Mouse (Mus musculus): ENCODE measurements around the gene Iqschfp. TPM values are rescaled to one million over a fixed set of nuclear protein-coding genes. Genes with fewer than 3 reads are reported as not detected.

Gene Iqschfp
- total and polyA plus RNA-seq, 2 experiments, result not detected

DNA sequence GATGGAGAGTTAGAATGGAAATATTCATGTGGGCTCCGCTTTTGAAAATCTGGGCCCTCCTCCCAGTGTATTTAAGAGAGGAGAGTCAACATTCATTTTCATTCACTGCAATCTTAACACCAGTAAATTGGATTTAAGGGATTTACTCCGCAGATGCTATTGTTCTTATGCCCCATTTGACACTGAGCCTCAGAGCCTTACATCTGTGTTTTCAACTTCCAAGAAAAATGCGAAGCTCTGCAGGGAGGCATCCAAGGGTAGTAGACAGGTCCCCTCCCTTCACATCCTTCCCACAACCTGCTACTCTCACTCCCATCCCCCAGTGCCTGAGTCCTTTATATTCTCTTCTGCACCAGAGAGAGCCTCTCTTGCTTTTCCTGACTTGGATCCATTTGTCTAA lies 68.1 kb downstream of the Iqschfp start:
- no peak for DNase-seq (ENCODE audit: extremely low read depth, low read depth, low spot score)

DNA sequence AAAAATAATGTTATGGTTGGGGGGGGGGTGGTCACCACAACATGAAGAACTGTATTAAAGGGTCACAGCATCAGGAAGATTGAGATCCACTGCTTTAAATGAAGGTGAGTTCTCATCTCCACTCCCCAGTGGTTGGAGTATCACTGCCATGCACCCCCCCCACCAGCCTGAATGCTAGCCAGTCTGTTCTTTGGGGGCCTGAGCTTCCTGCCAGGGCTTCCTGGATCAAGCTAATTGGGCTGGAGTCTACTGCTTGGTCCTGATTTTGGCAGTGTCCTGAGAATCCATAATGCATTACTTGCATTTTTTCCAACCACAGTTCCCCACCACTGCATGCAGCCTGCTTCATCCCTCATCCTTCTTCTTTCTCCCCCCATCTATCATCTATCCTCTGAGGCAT lies 68.7 kb downstream of the Iqschfp start:
- DNase-seq (ENCODE audit: extremely low read depth, low read depth, low spot score), result no peak
- Histone ChIP-seq H3K27me3 (ENCODE audit: control insufficient read depth, insufficient read depth, low read length) (no peaks in the 10 kb centered on the region), H3K36me3 (ENCODE audit: control insufficient read depth, insufficient read depth, low read length) (no peaks in the 10 kb centered on the region), H3K4me1 (ENCODE audit: control insufficient read depth, insufficient read depth, low read length) (no peaks in the 10 kb centered on the region), H3K4me3 (ENCODE audit: insufficient read depth, low read depth, low read length) (no peak overlapping the region), H3K9ac (ENCODE audit: low read depth, low read length) (no peak overlapping the region), H3K79me2 (ENCODE audit: control insufficient read depth, insufficient read depth, low read length) (no peaks in the 10 kb centered on the region), H3K27ac (replicated peaks; ENCODE audit: insufficient read depth, low read depth, low read length) (no peak overlapping the region)
- TF ChIP-seq CTCF (IDR thresholded peaks at IDR 0.05; ENCODE audit: low read depth, low read length) (no peak), POLR2A (IDR thresholded peaks at IDR 0.05; ENCODE audit: extremely low read depth, insufficient read depth, low read length) (no peak)

More for the DNA sequence above, 68.1 kb downstream of the Iqschfp start:
- Histone ChIP-seq H3K4me1 (ENCODE audit: control insufficient read depth, insufficient read depth, low read length) (no peaks in the 10 kb centered on the region), H3K9ac (ENCODE audit: low read depth, low read length) (no peak overlapping the region), H3K36me3 (ENCODE audit: control insufficient read depth, insufficient read depth, low read length) (no peaks in the 10 kb centered on the region), H3K27me3 (ENCODE audit: control insufficient read depth, insufficient read depth, low read length) (no peaks in the 10 kb centered on the region), H3K4me3 (ENCODE audit: insufficient read depth, low read depth, low read length) (no peak overlapping the region), H3K27ac (replicated peaks; ENCODE audit: insufficient read depth, low read depth, low read length) (no peak overlapping the region), H3K79me2 (ENCODE audit: control insufficient read depth, insufficient read depth, low read length) (no peaks in the 10 kb centered on the region)
- 44% methylated on average over 3 of the region's 3 CpGs for WGBS
- no peak for TF ChIP-seq POLR2A (IDR thresholded peaks at IDR 0.05; ENCODE audit: extremely low read depth, insufficient read depth, low read length)

DNA sequence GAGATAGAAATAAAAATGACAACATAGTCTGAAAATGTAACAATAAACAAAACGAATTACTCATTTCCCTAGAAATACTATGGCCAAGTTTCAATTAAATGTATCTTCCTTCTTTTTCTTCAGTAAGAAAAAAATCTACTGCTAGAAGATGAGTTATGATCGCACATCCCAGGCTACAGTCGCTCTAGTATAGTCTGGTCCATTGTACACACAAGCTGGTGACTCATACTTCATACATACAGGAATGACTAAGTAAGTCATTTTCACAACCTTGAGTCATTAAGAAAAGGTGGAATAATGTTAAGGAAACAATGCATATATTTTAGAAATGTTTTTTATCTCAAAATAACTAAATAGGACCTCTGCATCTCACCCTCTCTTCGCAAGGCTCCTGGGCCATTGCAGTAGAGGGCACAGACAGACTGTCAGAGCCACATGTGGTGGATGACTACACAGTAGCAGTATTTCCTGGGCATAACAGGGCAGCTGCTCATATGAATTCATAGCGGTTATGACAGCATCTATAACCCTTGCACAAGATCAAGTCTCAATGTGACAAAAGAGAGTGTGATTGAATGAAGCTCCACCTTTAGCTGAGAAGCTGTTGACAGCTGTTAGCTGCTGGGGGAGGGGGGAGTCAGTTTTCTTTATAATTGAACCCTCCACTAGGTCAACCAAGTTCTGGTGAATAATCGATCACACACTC lies 70.1 kb downstream of the Iqschfp start:
- no peaks in the 10 kb centered on the region for H3K4me1 ChIP-seq (ENCODE audit: control insufficient read depth, insufficient read depth, low read length)
- WGBS, result 78% methylated on average over 6 of the region's 6 CpGs
- H3K4me3 ChIP-seq (ENCODE audit: insufficient read depth, low read depth, low read length), result no peak overlapping the region
- TF ChIP-seq CTCF (IDR thresholded peaks at IDR 0.05; ENCODE audit: low read depth, low read length) (no peak), POLR2A (IDR thresholded peaks at IDR 0.05; ENCODE audit: extremely low read depth, insufficient read depth, low read length) (no peak)
- no peak for DNase-seq (ENCODE audit: extremely low read depth, low read depth, low spot score)
- no peak overlapping the region for H3K9ac ChIP-seq (ENCODE audit: low read depth, low read length)
- H3K79me2 ChIP-seq (ENCODE audit: control insufficient read depth, insufficient read depth, low read length), result no peaks in the 10 kb centered on the region
- no peaks in the 10 kb centered on the region for H3K27me3 ChIP-seq (ENCODE audit: control insufficient read depth, insufficient read depth, low read length)
- H3K27ac ChIP-seq (replicated peaks; ENCODE audit: insufficient read depth, low read depth, low read length), result no peak overlapping the region
- H3K36me3 ChIP-seq (ENCODE audit: control insufficient read depth, insufficient read depth, low read length), result no peaks in the 10 kb centered on the region

DNA sequence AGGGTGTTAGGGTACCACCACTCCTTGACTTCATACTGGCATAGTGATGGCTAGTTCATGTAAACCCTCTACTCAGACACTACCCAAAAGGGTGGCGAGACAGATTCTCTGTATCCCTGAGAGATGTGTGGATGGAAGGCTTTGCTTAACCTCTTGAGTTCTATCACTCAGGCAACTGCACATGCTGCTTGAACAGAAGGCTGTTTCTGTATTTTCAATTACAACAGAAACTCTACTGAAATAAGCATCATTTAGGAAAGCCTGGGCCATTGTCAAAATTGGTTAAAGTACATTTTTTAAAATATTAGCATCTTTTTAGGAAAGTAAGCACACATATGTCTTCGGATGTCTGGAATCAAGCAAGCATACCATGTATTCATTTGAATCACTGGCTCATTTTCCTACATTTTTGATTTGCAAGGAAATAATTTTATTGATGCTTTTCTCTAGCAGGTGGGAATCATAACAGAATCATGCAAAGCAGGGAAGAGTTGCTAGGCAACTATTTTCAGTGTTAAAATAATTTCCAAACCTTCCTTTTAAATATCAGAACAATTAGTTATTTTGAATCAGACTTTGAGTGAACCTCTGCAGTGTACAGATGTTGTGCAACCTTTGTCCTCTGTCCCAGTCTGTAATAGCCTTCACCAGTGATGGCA lies 82.4 kb downstream of the Iqschfp start:
- TF ChIP-seq POLR2A (IDR thresholded peaks at IDR 0.05; ENCODE audit: extremely low read depth, insufficient read depth, low read length) (no peak), CTCF (IDR thresholded peaks at IDR 0.05; ENCODE audit: low read depth, low read length) (no peak)
- Histone ChIP-seq H3K36me3 (ENCODE audit: control insufficient read depth, insufficient read depth, low read length) (no peaks in the 10 kb centered on the region), H3K4me3 (ENCODE audit: insufficient read depth, low read depth, low read length) (no peak overlapping the region), H3K79me2 (ENCODE audit: control insufficient read depth, insufficient read depth, low read length) (no peaks in the 10 kb centered on the region), H3K4me1 (ENCODE audit: control insufficient read depth, insufficient read depth, low read length) (no peaks in the 10 kb centered on the region), H3K9ac (ENCODE audit: low read depth, low read length) (no peak overlapping the region), H3K27ac (replicated peaks; ENCODE audit: insufficient read depth, low read depth, low read length) (no peak overlapping the region), H3K27me3 (ENCODE audit: control insufficient read depth, insufficient read depth, low read length) (no peaks in the 10 kb centered on the region)
- 72% methylated on average over 2 of the region's 2 CpGs for WGBS
- DNase-seq (ENCODE audit: extremely low read depth, low read depth, low spot score), result no peak

DNA sequence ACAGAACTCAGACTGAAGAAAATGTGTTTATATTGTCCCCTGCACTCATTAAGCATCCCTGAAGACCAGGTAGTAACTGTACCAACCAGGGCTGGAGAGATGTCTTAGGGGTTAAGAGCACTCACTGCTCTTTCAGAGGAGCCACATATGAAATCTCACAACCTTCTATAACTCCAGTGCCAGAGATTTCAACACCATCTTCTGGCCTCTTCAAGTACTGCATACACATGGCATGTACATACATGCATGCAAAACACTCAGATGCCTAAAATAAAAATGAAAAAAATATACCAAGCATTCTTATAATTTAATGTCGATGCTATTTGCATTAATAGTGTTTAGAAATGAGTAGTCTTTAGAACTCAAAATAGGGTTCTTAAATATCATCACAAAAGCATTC lies 88.0 kb downstream of the Iqschfp start:
- H3K9ac ChIP-seq (ENCODE audit: low read depth, low read length), result no peak overlapping the region
- no peak overlapping the region for H3K27ac ChIP-seq (replicated peaks; ENCODE audit: insufficient read depth, low read depth, low read length)
- no peak overlapping the region for H3K4me3 ChIP-seq (ENCODE audit: insufficient read depth, low read depth, low read length)
- H3K4me1 ChIP-seq (ENCODE audit: control insufficient read depth, insufficient read depth, low read length), result no peaks in the 10 kb centered on the region
- no peak for DNase-seq (ENCODE audit: extremely low read depth, low read depth, low spot score)
- no peaks in the 10 kb centered on the region for H3K79me2 ChIP-seq (ENCODE audit: control insufficient read depth, insufficient read depth, low read length)
- no peak for TF ChIP-seq POLR2A (IDR thresholded peaks at IDR 0.05; ENCODE audit: extremely low read depth, insufficient read depth, low read length)
- no peaks in the 10 kb centered on the region for H3K27me3 ChIP-seq (ENCODE audit: control insufficient read depth, insufficient read depth, low read length)
- WGBS, result 63% methylated on average over 1 of the region's 1 CpGs
- H3K36me3 ChIP-seq (ENCODE audit: control insufficient read depth, insufficient read depth, low read length), result no peaks in the 10 kb centered on the region

DNA sequence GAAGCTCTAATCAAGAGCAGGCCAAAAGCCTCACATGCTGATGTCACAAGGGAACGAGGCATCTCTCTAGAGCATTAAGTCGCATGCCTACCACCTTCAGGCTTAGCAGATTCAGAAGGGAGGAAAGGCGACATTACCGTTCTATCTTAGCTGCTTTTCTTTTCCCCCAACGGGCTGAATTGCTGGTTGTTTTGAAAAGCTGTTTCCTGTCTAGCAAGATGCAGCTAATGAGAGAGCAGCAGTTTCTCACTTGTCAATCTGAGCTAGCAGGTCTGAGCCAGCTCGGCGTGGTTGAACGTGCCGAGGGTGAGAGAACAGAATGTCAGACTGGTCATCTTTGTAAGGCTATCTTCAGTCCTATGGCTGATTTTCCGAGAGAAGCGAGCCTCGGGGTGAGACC lies 91.3 kb downstream of the Iqschfp start:
- Histone ChIP-seq H3K4me3 (ENCODE audit: insufficient read depth, low read depth, low read length) (no peak overlapping the region), H3K27ac (replicated peaks; ENCODE audit: insufficient read depth, low read depth, low read length) (no peak overlapping the region), H3K4me1 (ENCODE audit: control insufficient read depth, insufficient read depth, low read length) (no peaks in the 10 kb centered on the region), H3K79me2 (ENCODE audit: control insufficient read depth, insufficient read depth, low read length) (no peaks in the 10 kb centered on the region), H3K9ac (ENCODE audit: low read depth, low read length) (no peak overlapping the region), H3K27me3 (ENCODE audit: control insufficient read depth, insufficient read depth, low read length) (no peaks in the 10 kb centered on the region), H3K36me3 (ENCODE audit: control insufficient read depth, insufficient read depth, low read length) (no peaks in the 10 kb centered on the region)
- no peak for TF ChIP-seq CTCF (IDR thresholded peaks at IDR 0.05; ENCODE audit: low read depth, low read length)
- no peak for TF ChIP-seq POLR2A (IDR thresholded peaks at IDR 0.05; ENCODE audit: extremely low read depth, insufficient read depth, low read length)
- 64% methylated on average over 12 of the region's 12 CpGs for WGBS
- no peak for DNase-seq (ENCODE audit: extremely low read depth, low read depth, low spot score)
